Mouse (Mus musculus): ENCODE results near the gene Gm14325.
"Not testable (repeated sequence)": the region's sequence is repeated elsewhere in the genome, so short reads cannot be mapped to it uniquely, and the experiment has no call there.

GRCm38 (mm10) chr2:177887743-177888142, 47.6 kb upstream of the Gm14325 start:
- TF ChIP-seq GATA1, TAL1 (IDR thresholded peaks at IDR 0.05; ENCODE audit: low read length): not testable (repeated sequence)
